Mouse (Mus musculus) megakaryocyte, embryonic 14.5 days (primary cell): Measurements from ENCODE around the gene Usp12. TPM values are rescaled to one million over a fixed set of nuclear protein-coding genes. Genes with fewer than 3 reads are reported as not detected.

ENCODE experiments used
- H3K27me3 ChIP-seq: replicated peaks from 2 replicates; pipeline ENCODE3; 2012; ENCODE audit warnings: inconsistent platforms
- H3K36me3 ChIP-seq: replicated peaks from 2 replicates; pipeline ENCODE3; 2012; ENCODE audit warnings: low read length, inconsistent platforms, mixed read lengths
- H3K4me1 ChIP-seq: 2 replicates; pipeline ENCODE4 v1.6.1; 2012; ENCODE audit warnings: inconsistent platforms
- H3K4me3 ChIP-seq: replicated peaks from 2 replicates; pipeline ENCODE3; 2012; ENCODE audit warnings: moderate library complexity, mild to moderate bottlenecking, inconsistent platforms
- H3K9me3 ChIP-seq: 2 replicates; pipeline ENCODE4 v1.6.1; 2012; ENCODE audit warnings: inconsistent platforms
- FLI1 ChIP-seq: IDR thresholded peaks from 2 replicates; pipeline ENCODE4 v1.6.1; 2012; ENCODE audit warnings: low read length, inconsistent platforms, mixed read lengths
- GATA1 ChIP-seq: IDR thresholded peaks from 3 replicates; pipeline ENCODE4 v1.6.1; 2012; ENCODE audit warnings: mixed read lengths, low read length, inconsistent platforms, borderline replicate concordance
- polyA plus RNA-seq: library from polyadenylated mRNA; stranded (reverse); fragments of >175 nt; gene quantifications from 2 replicates; pipeline ENCODE4 v1.2.3, GENCODE M21; 2012; ENCODE audit warnings: low replicate concordance; ENCODE audit not compliant: insufficient read depth

The Usp12 gene
- polyA plus RNA-seq, 1 experiment, result 3.6 TPM

DNA sequence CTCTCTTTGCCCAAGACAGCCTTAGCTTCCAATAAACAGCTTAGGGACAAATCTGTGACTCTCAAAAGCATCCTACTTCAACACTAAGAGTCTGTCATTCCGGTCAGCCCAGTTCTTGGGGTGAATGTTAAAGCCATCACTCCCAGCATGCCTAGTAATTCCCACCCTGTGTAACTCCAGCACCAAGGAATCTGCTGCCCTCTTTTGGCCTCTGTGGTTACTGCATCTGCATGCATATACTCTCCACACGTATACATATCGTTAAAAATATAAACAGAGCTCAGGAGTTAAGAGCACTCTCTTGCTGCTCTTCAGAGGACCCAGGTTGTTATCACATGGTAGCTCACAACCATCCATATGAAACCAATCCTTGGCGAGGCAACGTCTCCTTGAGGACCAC is 71.4 kb downstream of the Usp12 start:
- TF ChIP-seq GATA1 (no peak), FLI1 (no peak)
- Histone ChIP-seq H3K9me3 (peaks cover 28% of the 10 kb centered on the region), H3K36me3 (no peaks in the 10 kb centered on the region), H3K4me1 (peaks cover 4% of the 10 kb centered on the region; the same call in 1 of the 2 replicates), H3K4me3 (no peak overlapping the region), H3K27me3 (peaks cover 10% of the 10 kb centered on the region)

GRCm38 (mm10) chr5:146722226-146722625 is 72.6 kb downstream of the Usp12 start:
- peaks cover 13% of the 10 kb centered on the region for H3K27me3 ChIP-seq
- H3K4me3 ChIP-seq, result no peak overlapping the region
- TF ChIP-seq FLI1, result no peak
- no peak for TF ChIP-seq GATA1
- no peaks in the 10 kb centered on the region for H3K36me3 ChIP-seq
- H3K9me3 ChIP-seq, result peaks cover 24% of the 10 kb centered on the region
- H3K4me1 ChIP-seq, result peaks cover 4% of the 10 kb centered on the region; the same call in 1 of the 2 replicates

DNA sequence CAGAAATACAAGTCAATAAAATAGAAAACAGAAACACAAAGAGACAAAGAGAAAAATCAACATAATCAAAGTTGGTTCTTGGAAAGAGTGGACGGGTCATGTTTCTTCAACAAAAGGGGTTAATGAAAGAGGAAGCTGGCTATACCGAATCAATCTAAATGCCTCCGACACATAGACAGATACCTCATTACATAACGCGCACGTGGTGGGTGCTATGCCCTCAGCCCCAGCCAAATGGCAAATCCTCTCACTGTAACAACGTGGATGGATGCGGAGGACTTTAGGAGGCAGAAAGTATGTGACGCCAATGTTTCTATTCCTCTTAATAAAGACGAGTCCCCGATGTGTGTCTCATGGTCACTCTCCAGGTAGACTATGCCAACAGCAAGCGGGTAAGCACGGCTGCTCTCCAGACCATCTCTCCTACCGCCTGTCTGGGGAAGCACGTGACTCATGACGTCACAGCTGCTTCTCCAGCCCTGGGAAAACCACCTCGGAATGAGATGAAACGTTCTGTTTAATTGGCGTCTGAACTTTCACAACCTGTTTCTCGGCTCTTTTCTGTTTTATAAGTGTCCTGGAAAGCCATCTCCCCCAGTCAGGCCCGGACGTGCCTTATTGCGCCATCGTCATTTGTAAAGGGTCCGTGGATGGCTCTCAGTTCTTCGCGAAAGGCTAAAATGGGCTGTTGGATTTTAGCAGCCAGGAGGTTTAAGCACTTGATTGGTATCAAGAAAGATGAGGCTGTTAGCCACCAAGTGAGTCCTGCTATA is 75.0 kb downstream of the Usp12 start:
- TF ChIP-seq GATA1 (no peak), FLI1 (no peak)
- H3K27me3 ChIP-seq, result peaks cover 17% of the 10 kb centered on the region
- H3K9me3 ChIP-seq, result peaks cover 24% of the 10 kb centered on the region
- no peak overlapping the region for H3K4me3 ChIP-seq
- H3K36me3 ChIP-seq, result no peaks in the 10 kb centered on the region
- peaks cover 4% of the 10 kb centered on the region; the same call in 1 of the 2 replicates for H3K4me1 ChIP-seq

GRCm38 (mm10) chr5:146713836-146714235 is 81.0 kb downstream of the Usp12 start:
- Histone ChIP-seq H3K9me3 (peaks cover 15% of the 10 kb centered on the region), H3K4me3 (no peak overlapping the region), H3K27me3 (peaks cover 17% of the 10 kb centered on the region), H3K36me3 (no peaks in the 10 kb centered on the region), H3K4me1 (0 out of 2 replicates have a peak, but pooled peaks cover 4% of the 10 kb centered on the region)
- TF ChIP-seq GATA1 (no peak), FLI1 (no peak)

DNA sequence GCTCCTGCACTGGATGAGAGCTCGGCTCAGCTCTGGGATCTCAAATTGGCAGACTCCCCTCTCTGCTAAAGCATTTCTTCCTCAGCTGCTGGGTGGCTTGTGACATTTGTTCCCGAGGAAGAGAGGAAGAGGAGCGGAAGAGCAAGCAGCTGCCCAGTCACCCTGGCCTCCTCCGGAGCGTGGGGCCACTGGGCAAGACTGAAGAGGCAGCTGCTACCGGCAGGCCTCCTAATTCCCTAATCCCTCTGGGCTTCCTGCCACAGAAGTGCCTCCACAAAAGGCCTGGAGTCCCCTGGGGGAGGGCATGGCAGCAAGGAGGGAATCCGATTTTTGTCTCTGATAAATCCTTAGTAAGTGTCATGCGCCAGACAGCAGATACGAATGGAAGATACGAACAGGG is 81.7 kb downstream of the Usp12 start:
- H3K27me3 ChIP-seq, result peaks cover 18% of the 10 kb centered on the region
- H3K9me3 ChIP-seq, result peaks cover 18% of the 10 kb centered on the region
- H3K4me1 ChIP-seq, result 0 out of 2 replicates have a peak, but pooled peaks cover 4% of the 10 kb centered on the region
- TF ChIP-seq FLI1 (no peak), GATA1 (no peak)
- H3K4me3 ChIP-seq, result no peak overlapping the region
- no peaks in the 10 kb centered on the region for H3K36me3 ChIP-seq

DNA sequence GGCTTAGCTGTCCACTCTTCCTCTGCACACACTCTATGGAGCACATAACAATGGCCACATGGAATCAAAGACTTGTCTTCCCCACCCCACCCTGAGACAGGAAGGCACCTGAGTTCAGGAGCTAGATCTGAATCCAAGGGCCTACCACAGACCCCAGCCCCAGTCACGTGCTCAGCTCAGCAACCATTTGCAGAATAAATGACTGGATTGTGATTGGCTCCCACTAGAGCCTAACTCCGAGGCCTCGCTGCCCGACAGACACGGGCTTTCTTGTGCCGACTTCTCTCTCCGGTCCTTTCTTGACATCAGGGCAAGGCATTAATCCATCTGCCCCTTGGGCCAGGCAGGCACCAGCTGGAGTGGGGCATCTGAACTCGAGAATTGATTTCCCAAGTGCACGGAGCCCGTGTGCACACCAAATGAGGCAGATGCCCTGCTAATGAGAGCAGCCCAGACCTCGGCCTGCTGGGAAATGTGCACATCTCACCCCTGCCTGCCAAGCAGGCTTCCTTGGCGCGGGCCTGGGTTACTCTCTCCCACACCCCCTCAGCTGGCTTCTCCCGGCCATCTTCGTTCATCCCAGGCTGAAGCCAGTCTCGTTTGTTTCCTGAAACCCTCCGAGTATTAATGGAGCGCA is 82.4 kb downstream of the Usp12 start:
- H3K36me3 ChIP-seq, result no peaks in the 10 kb centered on the region
- H3K9me3 ChIP-seq, result peaks cover 25% of the 10 kb centered on the region
- H3K4me1 ChIP-seq, result peaks cover 4% of the 10 kb centered on the region; the same call in 1 of the 2 replicates
- TF ChIP-seq GATA1, result no peak
- no peak for TF ChIP-seq FLI1
- H3K4me3 ChIP-seq, result no peak overlapping the region
- peaks cover 16% of the 10 kb centered on the region for H3K27me3 ChIP-seq

GRCm38 (mm10) chr5:146709361-146709760 is 85.4 kb downstream of the Usp12 start:
- no peak for TF ChIP-seq FLI1
- no peak for TF ChIP-seq GATA1
- Histone ChIP-seq H3K4me3 (no peak overlapping the region), H3K9me3 (peaks cover 25% of the 10 kb centered on the region)

GRCm38 (mm10) chr5:146705815-146706408 is 88.9 kb downstream of the Usp12 start:
- no peak overlapping the region for H3K4me3 ChIP-seq
- peaks cover 5% of the 10 kb centered on the region for H3K27me3 ChIP-seq
- H3K4me1 ChIP-seq, result peaks cover 52% of the 10 kb centered on the region
- peaks cover 15% of the 10 kb centered on the region for H3K9me3 ChIP-seq
- H3K36me3 ChIP-seq, result no peaks in the 10 kb centered on the region
- TF ChIP-seq GATA1, result no peak
- TF ChIP-seq FLI1, result no peak

More at GRCm38 (mm10) chr5:146709361-146709760, 85.4 kb downstream of the Usp12 start:
- Histone ChIP-seq H3K36me3 (no peaks in the 10 kb centered on the region), H3K4me1 (peaks cover 24% of the 10 kb centered on the region), H3K27me3 (peaks cover 9% of the 10 kb centered on the region)

- H3K9me3 ChIP-seq, result peaks cover 15% of the 10 kb centered on the region
- no peaks in the 10 kb centered on the region for H3K36me3 ChIP-seq
- peaks cover 5% of the 10 kb centered on the region for H3K27me3 ChIP-seq
- TF ChIP-seq FLI1 (no peak), GATA1 (no peak)
- H3K4me1 ChIP-seq, result peaks cover 57% of the 10 kb centered on the region
- H3K4me3 ChIP-seq, result no peak overlapping the region
Observed at GRCm38 (mm10) chr5:146705411-146705810, 89.4 kb downstream of the Usp12 start.
